Mouse (Mus musculus) heart, postnatal 25 days (tissue): ENCODE measurements at regions not wholly inside any gene's neighbourhood (a gene's known extent, or its start where the extent isn't known, plus 50 kb on each side); places are given as distances from the start of the nearest gene placed in this dataset.

Source experiments
- DNase-seq: peaks from one replicate; pipeline ENCODE4 v3.0.0; 2022; ENCODE audit warnings: low spot score
- intact Hi-C: fragments of 180-260 bp; cut with DNase I; formaldehyde crosslinking; loops from one replicate; pipeline ENCODE4 v1.15.1; 2025

DNA sequence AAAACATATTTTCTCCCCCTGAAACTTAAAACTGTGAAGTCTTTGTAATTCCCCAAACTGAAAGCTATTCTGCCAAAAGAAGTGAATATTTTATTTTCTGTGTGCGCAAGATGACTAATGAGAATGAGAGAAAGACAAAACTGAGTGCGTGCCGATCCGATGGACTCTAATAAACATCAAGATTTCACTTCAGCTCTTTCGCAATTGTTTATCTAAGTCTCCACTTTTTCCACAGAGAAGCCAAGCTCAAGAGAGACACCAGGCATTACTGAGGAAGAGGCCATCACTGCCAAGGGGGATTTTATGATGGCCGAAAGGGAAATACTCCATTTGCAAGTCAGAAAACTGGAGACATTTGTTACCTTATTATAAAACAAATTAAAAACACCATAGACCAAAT is 55.0 kb upstream of the Uqcrfs1 start:
- intact Hi-C loops, result no loop called here
- no peak for DNase-seq

GRCm38 (mm10) chr13:30600625-30601407 is 55.7 kb upstream of the Uqcrfs1 start:
- DNase-seq, result no peak
- intact Hi-C loops, result no loop called here

GRCm38 (mm10) chr13:30603936-30604335 is 55.9 kb upstream of the Dusp22 start:
- intact Hi-C loops, result loop anchor here (2.0 kb wide), 1 partner anchor 125 kb away; no protein-coding TSS in a partner anchor
- DNase-seq, result peak; percentile 7

GRCm38 (mm10) chr13:30607343-30607742 is 52.5 kb upstream of the Dusp22 start:
- DNase-seq, result no peak
- intact Hi-C loops, result no loop called here

DNA sequence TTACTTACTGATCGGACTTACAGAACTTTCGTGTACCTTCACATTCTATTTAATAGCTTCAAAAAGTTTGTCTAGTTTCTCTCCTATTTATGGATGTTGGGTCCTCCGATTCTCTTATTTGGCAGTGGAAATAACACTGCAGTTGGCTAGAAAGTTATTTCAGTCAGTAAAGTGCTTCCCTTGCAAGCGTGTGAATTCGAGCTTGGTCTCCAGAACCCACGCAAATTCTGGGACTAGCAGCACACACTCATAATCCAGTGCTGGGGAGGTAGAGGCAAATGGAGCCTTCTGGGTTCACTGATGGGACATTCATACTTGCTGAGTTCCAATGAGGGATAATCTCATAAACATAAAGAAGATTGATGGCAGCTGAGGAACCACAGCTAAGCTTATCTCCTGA is 51.9 kb upstream of the Dusp22 start:
- intact Hi-C loops, result no loop called here
- no peak for DNase-seq

DNA sequence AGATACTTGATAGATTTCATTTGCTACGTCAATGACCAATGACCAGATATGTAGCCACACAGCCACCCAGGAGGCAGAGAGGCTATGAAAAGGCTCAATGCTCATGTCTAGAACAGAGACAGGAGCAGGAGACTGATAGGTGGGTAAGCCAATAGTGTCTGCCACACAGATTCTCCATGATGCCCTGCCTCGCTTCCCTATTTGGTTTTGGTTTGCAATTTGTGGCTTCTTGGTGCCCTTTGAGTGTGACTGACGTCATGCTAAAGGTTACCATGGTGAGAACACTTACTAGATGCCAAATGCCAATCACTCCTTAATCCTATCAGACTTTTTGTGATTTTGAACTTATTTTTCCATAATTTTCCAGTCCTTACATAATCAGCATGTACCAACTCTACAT is 50.0 kb upstream of the Dusp22 start:
- DNase-seq, result no peak
- intact Hi-C loops, result no loop called here
